Comparison of ENCODE assay signal across 9 mouse cellular contexts in the genomic region with DNA sequence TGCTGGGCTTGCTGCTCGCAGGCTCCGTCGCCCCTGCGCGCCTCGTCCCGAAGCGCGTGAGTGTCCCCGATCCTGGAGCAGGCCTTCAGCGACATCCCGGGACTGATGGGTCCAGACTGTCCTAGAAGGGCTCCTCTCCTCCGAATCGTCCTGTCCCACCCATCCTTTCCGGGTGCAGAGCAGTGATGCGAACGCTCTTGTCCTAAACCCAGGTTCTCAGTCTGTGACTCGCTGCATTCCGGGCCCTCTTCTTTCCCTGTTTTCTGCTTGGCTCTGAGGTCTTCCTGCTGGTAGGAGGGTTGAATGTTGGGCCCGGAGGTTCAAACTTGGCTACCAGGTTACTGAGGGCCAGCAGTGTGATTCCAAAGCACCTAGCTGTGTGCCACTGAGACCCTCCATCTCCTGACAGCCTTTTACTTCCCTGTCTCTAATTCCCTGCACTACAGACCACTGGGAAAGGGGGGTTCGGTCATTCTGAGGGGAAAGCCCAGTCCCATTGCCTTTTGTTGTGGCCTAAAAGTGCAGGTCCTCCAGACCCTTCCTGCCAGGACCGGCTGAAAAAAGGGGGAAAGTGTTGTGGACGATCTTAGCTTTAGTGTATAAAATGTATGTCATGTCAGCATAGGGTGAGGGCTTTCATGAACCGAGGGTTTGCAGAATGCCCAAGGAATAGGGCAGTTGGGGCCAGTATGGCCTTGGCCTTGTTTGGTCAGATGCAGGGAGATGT. TPM values are rescaled to one million over a fixed set of nuclear protein-coding genes. Genes with fewer than 3 reads are reported as not detected.
DNase-seq lines count a peak whose midpoint lies in the region; ATAC-seq and TF ChIP-seq lines count a peak whose summit lies in the region.
"Had no signal": no experiment of that assay in that cellular context is flagged by ENCODE, and none has a peak within 500 bp of the region (broad histone marks: within the 10 kb centered on the region; RNA-seq: fewer than 3 reads in every experiment).

No protein-coding gene starts in this region.

- no peaks in the 10 kb centered on the region for H3K36me3 ChIP-seq in embryonic facial prominence, embryonic 11.5 days (replicated peaks; ENCODE audit: control insufficient read depth, insufficient read depth, low read depth, low read length)
- H3K36me3 ChIP-seq in intestine, embryonic 15.5 days = no peaks in the 10 kb centered on the region
- H3K36me3 ChIP-seq in neural tube, embryonic 13.5 days = no peaks in the 10 kb centered on the region

- no peaks in the 10 kb centered on the region for H3K27me3 ChIP-seq in embryonic facial prominence, embryonic 11.5 days (ENCODE audit: control insufficient read depth, insufficient read depth, low read length)
- H3K27me3 ChIP-seq in intestine, embryonic 15.5 days (replicated peaks) = no peaks in the 10 kb centered on the region
- H3K27me3 ChIP-seq in neural tube, embryonic 13.5 days = no peaks in the 10 kb centered on the region

- WGBS in embryonic facial prominence, embryonic 11.5 days = 15% methylated on average over 24 of the region's 24 CpGs
- WGBS in intestine, embryonic 15.5 days = 16% methylated on average over 24 of the region's 24 CpGs
- 16% methylated on average over 24 of the region's 24 CpGs for WGBS in neural tube, embryonic 13.5 days

- no peaks in the 10 kb centered on the region for H3K9me3 ChIP-seq in embryonic facial prominence, embryonic 11.5 days (replicated peaks; ENCODE audit: control insufficient read depth, low read length)
- H3K9me3 ChIP-seq in intestine, embryonic 15.5 days = no peaks in the 10 kb centered on the region
- no peaks in the 10 kb centered on the region for H3K9me3 ChIP-seq in neural tube, embryonic 13.5 days

- peak overlapping the region; percentile 63 for H3K4me3 ChIP-seq in layer of hippocampus, adult 2 months
- H3K4me3 ChIP-seq in embryonic facial prominence, embryonic 11.5 days (ENCODE audit: low read depth, low read length) = peak overlapping the region; percentile 53
- H3K4me3 ChIP-seq in intestine, embryonic 15.5 days (replicated peaks) = peak overlapping the region; percentile 55
- peak overlapping the region; percentile 53 for H3K4me3 ChIP-seq in neural tube, embryonic 13.5 days

- no peaks in the 10 kb centered on the region for H3K4me1 ChIP-seq in embryonic facial prominence, embryonic 11.5 days (ENCODE audit: control insufficient read depth, insufficient read depth, low read length)
- peaks cover 5% of the 10 kb centered on the region; the same call in 1 of the 2 replicates for H3K4me1 ChIP-seq in intestine, embryonic 15.5 days (replicated peaks)
- H3K4me1 ChIP-seq in neural tube, embryonic 13.5 days (replicated peaks) = peaks cover 24% of the 10 kb centered on the region

- peak overlapping the region; percentile 84 for H3K4me2 ChIP-seq in embryonic facial prominence, embryonic 11.5 days (ENCODE audit: low read depth, low read length)
- H3K4me2 ChIP-seq in intestine, embryonic 15.5 days (replicated peaks) = peak overlapping the region; percentile 83
- H3K4me2 ChIP-seq in neural tube, embryonic 13.5 days = peak overlapping the region; percentile 67

- no peak; the same call in 1 of the 2 replicates for ATAC-seq in embryonic facial prominence, embryonic 11.5 days (replicated peaks; ENCODE audit: insufficient number of reproducible peaks, low FRiP score, low TSS enrichment, low read depth)
- no peak; the same call in 1 of the 2 replicates for ATAC-seq in intestine, embryonic 15.5 days
- ATAC-seq in neural tube, embryonic 13.5 days (ENCODE audit: low read depth) = 0 out of 2 replicates have a peak, but pooled peaks have one; percentile 20

- H3K9ac ChIP-seq in embryonic facial prominence, embryonic 11.5 days (replicated peaks; ENCODE audit: low read length) = peak overlapping the region; percentile 69
- H3K9ac ChIP-seq in intestine, embryonic 15.5 days = peak overlapping the region; percentile 59
- H3K9ac ChIP-seq in neural tube, embryonic 13.5 days = peak overlapping the region; percentile 75

- DNase-seq in layer of hippocampus, adult 2 months (ENCODE audit: low spot score in 2 of 2) = no peak
- no peak for DNase-seq in layer of hippocampus, postnatal 14 days (ENCODE audit: low spot score in 2 of 2)
- DNase-seq in embryonic facial prominence, embryonic 11.5 days (ENCODE audit: low spot score) = no peak
- DNase-seq in cerebellum, adult 11-12 months = no peak
- DNase-seq in thymus, adult 18-20 months = no peak
- DNase-seq in gastrocnemius, postnatal 4 days (ENCODE audit: low spot score in 2 of 2) = no peak

- H3K27ac ChIP-seq in layer of hippocampus, adult 2 months = peak overlapping the region; percentile 92
- H3K27ac ChIP-seq in embryonic facial prominence, embryonic 11.5 days (replicated peaks; ENCODE audit: low read depth, low read length) = no peak overlapping the region
- H3K27ac ChIP-seq in intestine, embryonic 15.5 days = peak overlapping the region; percentile 30; the same call in 1 of the 2 replicates
- H3K27ac ChIP-seq in neural tube, embryonic 13.5 days (replicated peaks) = peak overlapping the region; percentile 71

- no peak for TF ChIP-seq CTCF in layer of hippocampus, adult 2 months (conservative IDR thresholded peaks at IDR 0.05)

RNA-seq across cellular contexts. Expression of gene Gm2a, which starts 0.4 kb away (rescaled TPM):
- 10 to 100 TPM; 29.9 to 30.8 TPM for total RNA-seq in layer of hippocampus, adult 2 months (2021)
- 10 to 100 TPM; 53.7 to 58.5 TPM for total RNA-seq in layer of hippocampus, postnatal 14 days (2021)
- 12.3 and 12.7 TPM in 2 replicates for polyA plus RNA-seq in embryonic facial prominence, embryonic 11.5 days (2014; fragmentation: Nextera tagmentation; extraction: Ambion mirVana)
- 19.3 and 20.9 TPM in 2 replicates for polyA plus RNA-seq in intestine, embryonic 15.5 days (2015; fragmentation: Nextera tagmentation; extraction: Ambion mirVana)
- polyA plus RNA-seq in neural tube, embryonic 13.5 days (2015; fragmentation: Nextera tagmentation; extraction: Ambion mirVana) = 20.3 and 20.7 TPM in 2 replicates
- 10 to 100 TPM; 15.4 to 15.8 TPM for total RNA-seq in gastrocnemius, postnatal 4 days (2021)

RNA-seq across cellular contexts. Expression of gene Ccdc69, which starts 20.4 kb away (rescaled TPM):
- under 1 TPM in 1 of 2 experiments, not detected in 1; 0.42 TPM for total RNA-seq in layer of hippocampus, adult 2 months (2021)
- total RNA-seq in layer of hippocampus, postnatal 14 days (2021) = not detected
- 0.49 and 0.50 TPM in 2 replicates for polyA plus RNA-seq in embryonic facial prominence, embryonic 11.5 days (2014; fragmentation: Nextera tagmentation; extraction: Ambion mirVana)
- polyA plus RNA-seq in intestine, embryonic 15.5 days (2015; fragmentation: Nextera tagmentation; extraction: Ambion mirVana) = 2.0 and 2.6 TPM in 2 replicates
- polyA plus RNA-seq in neural tube, embryonic 13.5 days (2015; fragmentation: Nextera tagmentation; extraction: Ambion mirVana) = 0.50 and 0.63 TPM in 2 replicates
- total RNA-seq in gastrocnemius, postnatal 4 days (2021) = 10 to 100 TPM; 13.2 to 17.9 TPM

RNA-seq across cellular contexts. Expression of gene Slc36a3, which starts 53.2 kb away (rescaled TPM):
- total RNA-seq in layer of hippocampus, adult 2 months (2021) = not detected
- total RNA-seq in layer of hippocampus, postnatal 14 days (2021) = not detected
- not detected in 2 replicates for polyA plus RNA-seq in embryonic facial prominence, embryonic 11.5 days (2014; fragmentation: Nextera tagmentation; extraction: Ambion mirVana)
- not detected in 2 replicates for polyA plus RNA-seq in intestine, embryonic 15.5 days (2015; fragmentation: Nextera tagmentation; extraction: Ambion mirVana)
- polyA plus RNA-seq in neural tube, embryonic 13.5 days (2015; fragmentation: Nextera tagmentation; extraction: Ambion mirVana) = not detected in 2 replicates
- total RNA-seq in gastrocnemius, postnatal 4 days (2021) = not detected
- total RNA-seq: common myeloid progenitor, adult 5-6 weeks had no signal

Comparison
In these comparisons a context has a peak if more than half of its experiments do, and no peak if none do; other contexts are left out.
1. RNA of gene Ccdc69, which starts 20.4 kb away (total RNA-seq): 13.2 to 17.9 TPM in gastrocnemius, postnatal 4 days; 0.42 TPM in layer of hippocampus, adult 2 months and not detected in layer of hippocampus, postnatal 14 days; every median in the first group is over 10 times any median in the second.
2. Peak in every context shown above with its lines, with median percentiles within 50 percentile points of each other: H3K4me3 ChIP-seq, H3K4me2 ChIP-seq and H3K9ac ChIP-seq.